Mouse (Mus musculus) bone marrow, adult 2 months (tissue): ENCODE results near the gene Rint1.

Source experiments
- CTCF ChIP-seq: fragments of 200-500 bp; IDR thresholded peaks from 2 replicates; pipeline ENCODE4 v1.5.1; 2011; ENCODE audit warnings: low read length, control low read depth; ENCODE audit not compliant: control insufficient read depth, insufficient read depth
- POLR2A ChIP-seq: fragments of 200-500 bp; IDR thresholded peaks from 2 replicates; pipeline ENCODE4 v1.6.1; 2011; ENCODE audit warnings: low read depth, mild to moderate bottlenecking, control low read depth, low read length, borderline replicate concordance; ENCODE audit not compliant: control insufficient read depth

DNA sequence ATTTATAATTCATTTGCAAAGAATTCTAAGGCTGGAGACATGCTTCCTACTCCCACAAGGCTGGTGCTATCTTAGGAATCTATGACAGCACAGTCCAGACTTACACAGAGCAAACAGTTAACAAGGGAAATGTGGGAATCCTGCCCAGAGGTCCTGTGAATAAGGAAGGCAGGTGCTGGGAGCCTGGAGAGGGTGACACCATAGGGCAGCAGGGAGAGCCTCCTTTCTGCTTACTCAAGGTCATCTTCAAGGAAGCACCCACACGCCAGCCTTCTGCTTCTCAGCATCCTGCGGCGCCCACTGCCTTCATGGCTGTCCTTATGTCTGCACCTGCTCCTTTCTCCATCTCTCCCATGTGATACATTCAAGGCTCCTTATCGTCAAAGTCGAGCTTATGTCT is 23.0 kb upstream of the Rint1 start:
- TF ChIP-seq POLR2A (no peak), CTCF (no peak)
